Mouse (Mus musculus): ENCODE measurements around the gene Slc8a1. TPM values are rescaled to one million over a fixed set of nuclear protein-coding genes. Genes with fewer than 3 reads are reported as not detected.

Gene Slc8a1
- polyA plus RNA-seq, 1 experiment from 2014 or later = 22.6 TPM

GRCm38 (mm10) chr17:81336024-81336754 lies 402.0 kb downstream of the Slc8a1 start:
- Histone ChIP-seq H3K27me3 (ENCODE audit: control insufficient read depth, insufficient read depth, low read length) (no peaks in the 10 kb centered on the region), H3K9me3 (ENCODE audit: control insufficient read depth, low read length) (no peaks in the 10 kb centered on the region), H3K4me2 (ENCODE audit: low read length) (no peak overlapping the region), H3K36me3 (ENCODE audit: control insufficient read depth, insufficient read depth, low read length) (no peaks in the 10 kb centered on the region), H3K27ac (replicated peaks; ENCODE audit: low read depth, low read length) (no peak overlapping the region), H3K9ac (replicated peaks; ENCODE audit: low read length) (no peak overlapping the region), H3K4me1 (ENCODE audit: control insufficient read depth, insufficient read depth, low read length) (no peaks in the 10 kb centered on the region), H3K4me3 (replicated peaks; ENCODE audit: low read depth, low read length) (no peak overlapping the region)
- 65% methylated on average over 7 of the region's 7 CpGs for WGBS
- ATAC-seq (ENCODE audit: low FRiP score, low TSS enrichment) (no peak), DNase-seq (no peak)

GRCm38 (mm10) chr17:81335526-81335925 lies 402.7 kb downstream of the Slc8a1 start:
- no peak overlapping the region for H3K9ac ChIP-seq (replicated peaks; ENCODE audit: low read length)
- H3K4me2 ChIP-seq (ENCODE audit: low read length) = no peak overlapping the region
- no peaks in the 10 kb centered on the region for H3K4me1 ChIP-seq (ENCODE audit: control insufficient read depth, insufficient read depth, low read length)
- no peaks in the 10 kb centered on the region for H3K9me3 ChIP-seq (ENCODE audit: control insufficient read depth, low read length)
- no peak overlapping the region for H3K27ac ChIP-seq (replicated peaks; ENCODE audit: low read depth, low read length)
- DNase-seq = no peak
- 86% methylated on average over 1 of the region's 1 CpGs for whole genome bisulfite sequencing
- H3K36me3 ChIP-seq (ENCODE audit: control insufficient read depth, insufficient read depth, low read length) = no peaks in the 10 kb centered on the region
- H3K4me3 ChIP-seq (replicated peaks; ENCODE audit: low read depth, low read length) = no peak overlapping the region
- no peaks in the 10 kb centered on the region for H3K27me3 ChIP-seq (ENCODE audit: control insufficient read depth, insufficient read depth, low read length)
- no peak for ATAC-seq (ENCODE audit: low FRiP score, low TSS enrichment)
